ENCODE assay signal across 10 mouse cellular contexts in genomic region chr16:34294568-34294967, GRCm38 (mm10).
A peak's percentile ranks its signal among the peaks of the same experiment; 100 is the strongest.
DNase-seq lines count a peak whose midpoint lies in the region; ATAC-seq and TF ChIP-seq lines count a peak whose summit lies in the region.
"Had no signal": no experiment of that assay in that cellular context is flagged by ENCODE, and none has a peak within 500 bp of the region (broad histone marks: within the 10 kb centered on the region; RNA-seq: fewer than 3 reads in every experiment).

No protein-coding gene starts in this region.

- TF ChIP-seq CTCF in kidney, adult 2 months (conservative IDR thresholded peaks at IDR 0.05; ENCODE audit: insufficient read depth, insufficient read length, low read depth, low read length): peak; percentile 29; the same call in 1 of the 2 replicates
- peak; percentile 27; the same call in 1 of the 2 replicates for TF ChIP-seq CTCF in brain, embryonic 14.5 days (IDR thresholded peaks at IDR 0.05; ENCODE audit: borderline replicate concordance, extremely low read depth, insufficient read depth, insufficient read length)

- 92% methylated on average over 6 of the region's 6 CpGs for WGBS in kidney, adult 2 months

- DNase-seq in kidney, adult 2 months: no peak
- DNase-seq in kidney, adult 11 months: no peak
- DNase-seq in right cerebral cortex, postnatal 14 days: peak; percentile 27
- DNase-seq in right cerebral cortex, adult 18-20 months: no peak
- no peak for DNase-seq in brain, embryonic 14.5 days (ENCODE audit: low read depth)
- peak; percentile 15 to 25 for DNase-seq in thymus, postnatal 36 days
- DNase-seq in urinary bladder, postnatal 10 days (ENCODE audit: low spot score): no peak
- DNase-seq: right cerebral cortex, postnatal 25 days had no signal

- H3K36me3 ChIP-seq in kidney, adult 2 months (ENCODE audit: control insufficient read depth, insufficient read depth, low read length): no peaks in the 10 kb centered on the region

- no peaks in the 10 kb centered on the region for H3K4me1 ChIP-seq in kidney, adult 2 months (ENCODE audit: control insufficient read depth, insufficient read depth, low read length)

- H3K4me3 ChIP-seq in kidney, adult 2 months (ENCODE audit: insufficient read depth, low read depth, low read length): no peak overlapping the region
- H3K4me3 ChIP-seq: myocyte had no signal

- ATAC-seq in cerebellum, adult (ENCODE audit: insufficient number of reproducible peaks, low FRiP score, low TSS enrichment): no peak

- no peak overlapping the region for H3K27ac ChIP-seq in kidney, adult 2 months (ENCODE audit: insufficient read depth, low read depth, low read length)

- no peaks in the 10 kb centered on the region for H3K27me3 ChIP-seq in kidney, adult 2 months (replicated peaks; ENCODE audit: control insufficient read depth, insufficient read depth, low read length)

- TF ChIP-seq POLR2A in kidney, adult 2 months (IDR thresholded peaks at IDR 0.05; ENCODE audit: low read depth, low read length): no peak
- no peak for TF ChIP-seq POLR2A in brain, embryonic 14.5 days (IDR thresholded peaks at IDR 0.05; ENCODE audit: borderline replicate concordance, extremely low read depth, insufficient read depth, insufficient read length, poor library complexity, severe bottlenecking)

Comparison
In these comparisons a context has a peak if more than half of its experiments do, and no peak if none do; other contexts are left out.
1. DNase-seq: peak in right cerebral cortex, postnatal 14 days (single experiment) and thymus, postnatal 36 days (2 of 2); none in kidney, adult 2 months (single experiment), kidney, adult 11 months (single experiment), right cerebral cortex, adult 18-20 months (single experiment), brain, embryonic 14.5 days (single experiment) and urinary bladder, postnatal 10 days (single experiment).